Mouse (Mus musculus): ENCODE data around the gene Atp8a1. TPM values are rescaled to one million over a fixed set of nuclear protein-coding genes. Genes with fewer than 3 reads are reported as not detected.

Gene Atp8a1
- polyA plus RNA-seq, 1 experiment from 2014 or later: 21.3 TPM

DNA sequence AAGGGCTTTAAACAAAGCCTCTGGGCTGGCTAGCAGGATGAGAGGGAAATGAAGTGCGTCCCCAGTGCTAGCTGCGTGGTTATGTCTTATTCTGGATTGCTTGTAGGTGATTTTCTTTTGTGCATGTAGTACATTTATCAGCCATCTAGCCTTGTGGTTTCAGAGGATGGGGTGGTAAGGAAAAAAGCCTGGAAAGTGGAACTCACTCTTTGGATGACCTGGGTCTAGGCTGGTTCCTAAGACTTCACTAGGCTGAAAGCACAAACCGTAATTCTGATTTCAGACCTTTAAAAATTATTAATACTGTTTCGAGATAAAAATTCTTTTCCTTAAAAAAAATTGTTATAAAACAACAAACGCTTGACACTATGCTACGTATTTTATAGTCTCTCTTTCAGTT, 217.4 kb downstream of the Atp8a1 start:
- Histone ChIP-seq H3K27ac (replicated peaks) (0 out of 2 replicates have a peak overlapping the region, but pooled peaks have one; percentile 34), H3K27me3 (ENCODE audit: low read depth, poor library complexity, severe bottlenecking) (peaks cover 80% of the 10 kb centered on the region), H3K4me1 (peaks cover 49% of the 10 kb centered on the region), H3K36me3 (no peaks in the 10 kb centered on the region; the same call in 1 of the 2 replicates), H3K9me3 (replicated peaks) (no peaks in the 10 kb centered on the region), H3K4me3 (no peak overlapping the region)
- peak; percentile 11 for DNase-seq (ENCODE audit: low spot score)
- WGBS: 88% methylated on average over 6 of the region's 6 CpGs

DNA sequence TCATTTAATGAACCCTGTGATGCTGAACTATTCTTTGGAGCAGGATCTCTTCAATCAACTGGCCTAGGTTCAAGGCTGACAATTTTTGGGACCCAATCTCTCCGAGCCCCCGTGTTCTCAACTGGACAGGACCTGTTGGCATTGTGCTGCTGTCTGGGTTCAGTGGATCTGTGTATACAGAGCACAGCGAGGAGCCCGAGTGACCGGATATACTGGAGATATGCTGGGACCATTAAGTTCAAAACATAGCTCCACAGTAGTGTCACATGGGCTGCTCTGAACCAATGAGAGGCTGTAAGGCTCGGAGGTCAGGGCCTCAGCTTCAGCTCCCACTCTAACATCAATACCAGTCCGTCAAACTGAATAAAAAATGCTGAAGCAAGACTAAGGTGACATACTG, 217.8 kb downstream of the Atp8a1 start:
- H3K27me3 ChIP-seq (ENCODE audit: low read depth, poor library complexity, severe bottlenecking): peaks cover 80% of the 10 kb centered on the region
- H3K36me3 ChIP-seq: no peaks in the 10 kb centered on the region; the same call in 1 of the 2 replicates
- H3K27ac ChIP-seq (replicated peaks): 0 out of 2 replicates have a peak overlapping the region, but pooled peaks have one; percentile 34
- no peak overlapping the region for H3K4me3 ChIP-seq
- peaks cover 45% of the 10 kb centered on the region for H3K4me1 ChIP-seq
- DNase-seq (ENCODE audit: low spot score): peak; percentile 13
- WGBS: 81% methylated on average over 7 of the region's 7 CpGs
- H3K9me3 ChIP-seq (replicated peaks): no peaks in the 10 kb centered on the region

DNA sequence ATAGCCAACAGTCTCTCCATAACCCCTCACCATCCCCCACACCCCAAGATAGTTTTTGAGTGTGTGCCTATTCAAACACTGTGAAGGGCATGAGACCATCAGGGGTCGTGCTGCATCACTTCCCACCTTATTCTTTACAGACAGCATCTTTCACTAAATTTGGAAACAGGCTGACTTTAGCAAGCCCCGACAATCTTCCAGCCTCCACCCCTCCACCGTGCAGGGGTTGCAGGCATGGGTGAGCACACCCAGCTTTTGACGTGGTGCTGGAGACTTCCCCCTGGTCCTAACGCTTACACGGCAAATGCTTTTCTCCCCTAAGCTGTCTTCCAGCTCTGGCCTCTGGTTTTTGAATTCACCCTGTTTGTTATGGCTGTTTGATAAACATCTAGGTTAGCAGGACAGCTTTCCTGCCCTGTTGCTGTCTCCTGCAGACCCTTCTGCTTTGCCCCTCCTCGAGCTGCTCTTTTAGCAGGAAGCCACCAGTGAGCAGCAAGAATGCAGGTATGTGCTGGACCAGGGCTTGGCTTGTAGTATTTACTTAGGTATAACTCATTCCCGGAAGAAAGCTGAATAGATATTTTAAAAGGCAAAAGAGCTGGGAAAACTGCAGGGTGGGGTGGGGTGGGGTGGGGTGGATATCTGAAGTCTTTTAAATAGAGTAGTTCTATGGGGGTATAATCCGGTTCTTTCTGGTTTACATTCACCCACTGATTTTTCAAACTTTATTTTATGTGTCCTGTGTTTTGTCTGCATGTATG, 218.9 kb downstream of the Atp8a1 start:
- Histone ChIP-seq H3K4me1 (peaks cover 39% of the 10 kb centered on the region), H3K27ac (replicated peaks) (peak overlapping the region; percentile 38; the same call in 1 of the 2 replicates), H3K9me3 (replicated peaks) (no peaks in the 10 kb centered on the region), H3K27me3 (ENCODE audit: low read depth, poor library complexity, severe bottlenecking) (peaks cover 76% of the 10 kb centered on the region), H3K36me3 (no peaks in the 10 kb centered on the region; the same call in 1 of the 2 replicates), H3K4me3 (no peak overlapping the region)
- DNase-seq (ENCODE audit: low spot score): peak; percentile 12
- 63% methylated on average over 9 of the region's 9 CpGs for WGBS

DNA sequence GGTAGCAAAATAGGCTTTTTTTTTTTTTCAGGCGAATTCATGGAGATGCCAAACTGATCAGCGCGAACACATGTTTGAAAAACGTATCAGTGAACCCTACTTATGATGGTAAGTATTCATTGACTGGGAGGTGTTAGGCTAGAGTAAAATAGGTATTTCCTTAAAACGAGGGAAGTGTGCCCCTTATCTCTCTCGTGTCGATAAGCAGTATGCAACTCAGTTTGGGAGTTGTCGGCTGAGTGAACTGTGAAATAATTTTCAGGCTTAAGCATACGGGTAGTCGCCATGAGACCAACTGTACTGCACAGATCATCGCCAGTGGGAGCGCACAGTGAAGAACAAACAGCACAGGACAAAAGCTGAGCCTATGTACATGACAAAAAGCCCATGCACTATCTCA, 226.0 kb downstream of the Atp8a1 start:
- Histone ChIP-seq H3K36me3 (peaks cover 16% of the 10 kb centered on the region), H3K4me1 (peaks cover 16% of the 10 kb centered on the region; the same call in 1 of the 2 replicates), H3K4me3 (no peak overlapping the region), H3K27ac (replicated peaks) (no peak overlapping the region), H3K9me3 (replicated peaks) (no peaks in the 10 kb centered on the region), H3K27me3 (ENCODE audit: low read depth, poor library complexity, severe bottlenecking) (peaks cover 56% of the 10 kb centered on the region; the same call in 1 of the 2 replicates)
- WGBS: 90% methylated on average over 12 of the region's 12 CpGs
- peak; percentile 9 for DNase-seq (ENCODE audit: low spot score)

DNA sequence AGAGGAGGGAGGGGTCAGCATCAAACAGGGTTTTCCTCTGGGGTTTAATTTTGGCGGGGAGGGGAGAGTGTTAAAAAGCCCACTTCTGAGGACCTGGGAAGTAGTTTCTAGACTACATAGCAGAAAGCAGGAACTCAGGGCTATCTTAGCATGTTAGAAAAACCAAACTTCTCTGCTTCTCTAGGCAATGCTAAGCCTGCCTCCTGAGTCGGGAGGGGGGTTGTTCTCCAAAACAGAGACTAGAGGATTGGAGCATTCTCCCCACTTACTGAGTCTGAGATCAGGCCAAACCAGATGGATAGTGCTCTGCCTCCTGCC, 237.8 kb downstream of the Atp8a1 start:
- Histone ChIP-seq H3K36me3 (peaks cover 8% of the 10 kb centered on the region), H3K4me3 (peak overlapping the region; percentile 66), H3K9me3 (replicated peaks) (no peaks in the 10 kb centered on the region), H3K27me3 (ENCODE audit: low read depth, poor library complexity, severe bottlenecking) (peaks cover 100% of the 10 kb centered on the region), H3K27ac (replicated peaks) (peak overlapping the region; percentile 88), H3K4me1 (peaks cover 36% of the 10 kb centered on the region)
- peak; percentile 17 for DNase-seq (ENCODE audit: low spot score)
- WGBS: 11% methylated on average over 2 of the region's 2 CpGs

DNA sequence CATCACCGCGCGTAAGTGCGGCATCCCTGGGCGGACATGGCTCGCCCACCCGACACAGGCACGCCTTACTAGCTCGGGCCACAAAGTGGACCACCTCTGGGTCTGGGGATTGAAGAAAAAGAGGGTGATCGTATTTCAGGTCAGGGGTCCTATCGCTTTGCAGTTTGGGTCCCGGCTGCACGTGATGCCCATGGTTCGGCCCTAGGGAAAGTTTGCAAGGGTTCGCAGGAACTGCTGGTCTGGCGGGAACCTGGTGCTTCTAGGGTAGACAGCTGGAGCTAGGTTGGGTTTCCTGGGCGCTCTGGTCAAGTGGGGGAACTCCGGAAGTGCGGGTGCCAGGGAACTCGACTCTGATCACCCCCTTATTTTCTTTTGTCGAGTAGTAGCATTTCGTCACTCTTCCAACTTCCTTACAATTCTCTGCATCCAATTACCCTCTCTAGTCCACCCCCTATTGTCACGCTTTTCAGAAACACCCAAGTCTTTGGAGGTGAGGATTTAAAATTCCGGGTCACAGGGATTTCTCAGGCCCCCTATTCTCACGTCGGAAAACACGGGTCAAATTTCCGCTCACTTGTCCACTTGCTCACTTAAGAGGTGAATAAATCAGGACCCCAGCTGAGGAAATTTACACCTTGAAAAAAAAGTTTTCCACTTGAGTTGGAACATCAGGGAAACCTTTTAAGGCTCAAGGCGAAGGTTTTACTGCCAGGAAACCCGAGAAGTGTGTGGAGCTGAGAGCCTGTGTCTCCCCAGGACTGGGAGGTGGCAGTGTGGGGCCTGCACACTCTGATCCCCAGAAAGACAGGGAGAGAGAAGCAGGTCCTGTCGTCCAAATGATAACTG, 238.3 kb downstream of the Atp8a1 start:
- peaks cover 100% of the 10 kb centered on the region for H3K27me3 ChIP-seq (ENCODE audit: low read depth, poor library complexity, severe bottlenecking)
- H3K27ac ChIP-seq (replicated peaks): peak overlapping the region; percentile 88
- H3K9me3 ChIP-seq (replicated peaks): no peaks in the 10 kb centered on the region
- peaks cover 36% of the 10 kb centered on the region for H3K4me1 ChIP-seq
- DNase-seq (ENCODE audit: low spot score): peak; percentile 25
- H3K36me3 ChIP-seq: peaks cover 8% of the 10 kb centered on the region
- WGBS: 2% methylated on average over 31 of the region's 31 CpGs
- peak overlapping the region; percentile 66 for H3K4me3 ChIP-seq

DNA sequence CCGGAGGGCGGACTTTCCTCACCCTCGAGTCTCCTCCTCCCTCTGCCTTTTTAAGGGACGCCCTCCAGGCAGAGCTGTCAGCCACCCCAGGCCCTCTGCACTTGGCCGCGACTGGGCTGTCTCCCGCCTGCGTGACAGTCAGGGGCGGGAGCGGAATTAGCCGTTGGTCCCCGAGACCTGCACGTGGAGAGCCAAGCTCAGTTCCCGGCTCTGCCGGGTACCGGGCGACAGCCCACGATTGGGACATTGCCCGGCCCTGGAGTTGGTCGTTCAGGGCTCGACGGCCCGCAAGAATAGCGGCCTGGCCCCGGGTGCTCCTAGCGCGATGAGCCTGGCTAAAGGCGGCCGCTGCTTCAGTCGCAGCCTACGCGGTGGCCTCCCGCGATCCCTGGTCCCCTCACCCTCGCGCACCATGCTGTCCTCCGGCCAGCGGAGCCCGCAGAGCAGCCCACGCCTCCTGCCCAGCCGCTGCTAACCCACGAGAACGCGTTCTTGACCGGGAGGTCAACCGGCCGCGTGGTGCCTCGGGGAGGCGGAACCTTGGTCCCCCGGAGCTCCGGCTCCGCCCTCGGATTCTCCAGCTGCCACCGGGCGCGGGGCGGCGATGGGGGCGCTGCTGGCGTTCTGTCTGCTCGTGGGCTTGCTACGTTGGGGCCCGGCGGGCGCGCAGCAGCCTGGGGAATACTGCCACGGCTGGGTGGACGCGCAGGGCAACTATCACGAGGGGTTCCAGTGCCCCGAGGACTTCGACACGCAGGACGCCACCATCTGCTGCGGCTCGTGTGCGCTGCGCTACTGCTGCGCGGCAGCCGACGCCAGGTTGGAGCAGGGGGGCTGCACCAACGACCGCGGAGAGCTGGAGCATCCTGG, 239.2 kb downstream of the Atp8a1 start, which contains the start of gene Shisa3:
Shisa3 (plus strand) TSS at position 79 of the 870 bp plus-strand sequence.
- H3K9me3 ChIP-seq (replicated peaks): no peaks in the 10 kb centered on the region
- H3K36me3 ChIP-seq: peaks cover 8% of the 10 kb centered on the region
- H3K27ac ChIP-seq (replicated peaks): peak within 1 kb of the TSS; percentile 88
- under 1% methylated on average over 86 of the region's 86 CpGs for WGBS
- peak; percentile 77 for DNase-seq (ENCODE audit: low spot score)
- peaks cover 36% of the 10 kb centered on the region for H3K4me1 ChIP-seq
- peaks cover 100% of the 10 kb centered on the region for H3K27me3 ChIP-seq (ENCODE audit: low read depth, poor library complexity, severe bottlenecking)
- H3K4me3 ChIP-seq: peak within 1 kb of the TSS; percentile 66

DNA sequence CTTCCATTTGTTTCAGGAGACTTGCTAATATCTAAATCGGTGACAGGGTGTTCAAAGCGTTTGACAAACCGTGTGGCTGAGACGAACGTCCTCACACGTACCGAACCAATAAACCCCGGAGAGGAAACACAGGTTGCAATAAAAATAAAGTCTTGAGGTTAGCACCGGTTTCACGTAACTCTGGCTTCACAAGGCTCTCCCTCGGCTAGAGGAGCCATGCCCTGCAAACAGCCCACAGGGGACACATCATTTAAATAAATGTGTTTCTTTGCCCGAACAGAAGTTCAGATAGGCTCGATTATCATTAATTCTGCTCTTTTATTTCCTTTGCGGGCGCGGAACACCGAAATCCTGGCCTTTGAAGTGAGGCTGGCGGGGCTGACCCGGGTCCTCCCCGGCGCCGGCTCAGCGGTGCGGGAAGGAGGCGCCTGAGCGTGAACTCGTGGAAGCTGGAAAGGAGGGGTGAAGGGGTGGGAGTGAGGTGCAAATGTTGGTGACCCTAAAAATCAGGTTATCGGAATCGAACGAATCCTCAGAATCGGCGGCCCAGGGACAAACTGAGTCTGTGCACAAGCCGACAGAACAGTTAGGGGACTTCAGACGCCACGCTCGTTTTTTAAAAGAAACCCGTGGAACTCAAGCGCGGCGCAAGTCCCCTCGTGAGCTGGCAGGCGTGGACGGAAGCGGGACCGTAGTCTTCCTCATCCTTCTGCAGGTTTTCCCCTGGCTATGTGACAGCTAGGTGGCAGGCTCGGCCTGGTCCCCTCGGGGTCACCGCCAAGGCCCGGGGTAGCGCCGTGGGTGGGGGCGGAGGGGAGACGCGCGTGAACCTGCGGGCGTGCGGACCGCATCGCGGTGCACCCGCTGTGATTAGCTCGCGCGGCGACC, 240.1 kb downstream of the Atp8a1 start:
- Histone ChIP-seq H3K27ac (replicated peaks) (peak overlapping the region; percentile 88), H3K4me1 (peaks cover 36% of the 10 kb centered on the region), H3K9me3 (replicated peaks) (no peaks in the 10 kb centered on the region), H3K27me3 (ENCODE audit: low read depth, poor library complexity, severe bottlenecking) (peaks cover 100% of the 10 kb centered on the region), H3K4me3 (peak overlapping the region; percentile 66), H3K36me3 (peaks cover 8% of the 10 kb centered on the region)
- under 1% methylated on average over 66 of the region's 66 CpGs for WGBS
- DNase-seq (ENCODE audit: low spot score): peak; percentile 65

DNA sequence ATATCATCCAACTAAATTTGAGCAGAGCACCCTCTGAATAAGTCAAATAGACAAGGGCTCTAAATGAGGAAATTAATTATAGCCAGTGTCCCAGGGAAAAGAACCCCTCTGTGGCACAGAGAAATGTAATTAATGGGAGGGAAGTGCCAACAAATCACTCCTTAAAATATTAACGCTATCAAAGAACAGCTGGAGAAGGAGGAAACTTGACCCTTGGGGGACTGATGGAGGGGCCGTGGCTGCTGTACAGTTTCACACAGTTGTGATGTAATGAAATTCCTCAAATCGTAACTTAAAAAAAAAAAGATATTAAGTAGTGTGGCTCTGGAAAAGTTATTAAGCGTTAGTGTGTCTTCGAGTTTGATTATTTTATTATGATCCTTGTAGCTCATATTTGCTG, 241.3 kb downstream of the Atp8a1 start:
- Histone ChIP-seq H3K27me3 (ENCODE audit: low read depth, poor library complexity, severe bottlenecking) (peaks cover 100% of the 10 kb centered on the region), H3K9me3 (replicated peaks) (no peaks in the 10 kb centered on the region), H3K36me3 (peaks cover 3% of the 10 kb centered on the region), H3K27ac (replicated peaks) (no peak overlapping the region), H3K4me1 (peaks cover 36% of the 10 kb centered on the region), H3K4me3 (no peak overlapping the region)
- WGBS: 49% methylated on average over 5 of the region's 5 CpGs
- no peak for DNase-seq (ENCODE audit: low spot score)

DNA sequence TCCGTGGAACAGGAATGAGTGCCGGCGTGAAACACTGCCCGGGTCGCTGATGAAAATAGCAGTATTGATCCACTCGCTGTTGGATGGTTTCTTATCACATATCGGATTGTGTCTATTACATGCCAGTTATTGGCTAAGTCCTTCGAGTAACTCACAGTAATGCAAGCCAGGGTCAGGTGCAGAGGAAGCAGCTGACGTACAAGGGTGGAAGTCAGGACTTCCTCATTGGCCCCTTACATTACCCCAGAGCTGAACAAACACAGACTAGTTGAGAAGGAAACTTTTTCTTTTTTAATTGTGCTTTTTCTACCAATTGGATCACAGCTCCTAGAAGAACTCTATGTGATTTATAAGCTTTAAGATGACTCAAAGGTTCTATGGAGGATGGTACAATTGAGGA, 247.3 kb downstream of the Atp8a1 start:
- WGBS: 92% methylated on average over 9 of the region's 9 CpGs
- DNase-seq (ENCODE audit: low spot score): no peak
- Histone ChIP-seq H3K4me3 (no peak overlapping the region), H3K36me3 (no peaks in the 10 kb centered on the region), H3K4me1 (no peaks in the 10 kb centered on the region), H3K27me3 (ENCODE audit: low read depth, poor library complexity, severe bottlenecking) (peaks cover 73% of the 10 kb centered on the region), H3K27ac (replicated peaks) (no peak overlapping the region), H3K9me3 (replicated peaks) (no peaks in the 10 kb centered on the region)

DNA sequence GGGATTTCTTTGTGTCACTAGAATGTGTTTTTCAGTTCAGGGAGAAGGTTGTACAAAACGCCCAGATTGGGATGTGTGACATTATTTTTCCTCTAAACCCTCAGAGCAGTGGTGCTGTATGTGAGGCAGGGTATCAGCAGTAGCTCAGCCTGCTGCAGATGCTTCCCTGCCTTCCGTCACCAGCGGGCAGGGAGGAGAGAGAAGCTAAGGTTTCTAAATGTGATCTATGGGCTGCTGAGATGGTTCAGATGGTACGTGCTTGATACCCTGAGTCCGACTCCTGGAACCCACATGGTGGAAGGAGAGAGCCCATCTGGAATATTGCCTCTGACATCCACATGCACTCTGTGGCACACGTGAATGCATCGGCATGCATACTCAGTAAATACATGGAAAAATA, 251.6 kb downstream of the Atp8a1 start:
- Histone ChIP-seq H3K4me1 (no peaks in the 10 kb centered on the region), H3K36me3 (no peaks in the 10 kb centered on the region), H3K9me3 (replicated peaks) (no peaks in the 10 kb centered on the region), H3K4me3 (no peak overlapping the region), H3K27me3 (ENCODE audit: low read depth, poor library complexity, severe bottlenecking) (peaks cover 34% of the 10 kb centered on the region), H3K27ac (replicated peaks) (no peak overlapping the region)
- no peak for DNase-seq (ENCODE audit: low spot score)
- WGBS: 85% methylated on average over 7 of the region's 7 CpGs
